Mouse (Mus musculus): ENCODE measurements around the gene Pet100. TPM values are rescaled to one million over a fixed set of nuclear protein-coding genes. Genes with fewer than 3 reads are reported as not detected.

Pet100 gene
- polyA plus RNA-seq, 1 experiment from 2014 or later: 97.1 TPM

DNA sequence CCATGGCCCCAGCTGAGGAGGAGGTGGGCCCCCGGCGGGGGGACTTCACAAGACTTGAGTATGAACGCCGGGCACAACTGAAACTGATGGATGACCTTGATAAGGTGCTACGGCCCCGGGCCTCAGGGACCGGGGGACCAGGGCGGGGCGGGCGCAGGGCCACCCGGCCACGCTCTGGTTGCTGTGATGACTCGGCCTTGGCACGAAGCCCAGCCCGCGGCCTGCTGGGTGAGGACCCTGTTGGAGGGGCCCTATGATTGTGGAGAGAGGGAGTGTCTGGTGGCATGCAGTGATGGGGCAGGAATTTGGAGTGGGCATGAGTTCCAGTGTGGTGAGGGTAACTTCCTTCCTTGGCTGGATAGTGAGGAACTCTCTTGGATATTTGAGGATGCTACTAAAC lies 14.8 kb upstream of the Pet100 start:
- ATAC-seq (ENCODE audit: low read depth): no peak
- no peak overlapping the region for H3K4me3 ChIP-seq (ENCODE audit: low read depth, low read length)
- no peak overlapping the region for H3K27ac ChIP-seq (replicated peaks; ENCODE audit: low read depth, low read length)
- no peak overlapping the region for H3K9ac ChIP-seq (ENCODE audit: low read depth, low read length)
- no peaks in the 10 kb centered on the region for H3K4me1 ChIP-seq (ENCODE audit: control insufficient read depth, insufficient read depth, low read length)
- H3K9me3 ChIP-seq (ENCODE audit: control insufficient read depth, low read length): no peaks in the 10 kb centered on the region
- 88% methylated on average over 14 of the region's 16 CpGs for whole genome bisulfite sequencing
- H3K27me3 ChIP-seq (replicated peaks; ENCODE audit: control insufficient read depth, insufficient read depth, low read length): no peaks in the 10 kb centered on the region
- DNase-seq (ENCODE audit: low spot score): no peak
- peaks cover 38% of the 10 kb centered on the region for H3K36me3 ChIP-seq (ENCODE audit: control insufficient read depth, insufficient read depth, low read length)
- H3K4me2 ChIP-seq (ENCODE audit: low read depth, low read length): no peak overlapping the region

DNA sequence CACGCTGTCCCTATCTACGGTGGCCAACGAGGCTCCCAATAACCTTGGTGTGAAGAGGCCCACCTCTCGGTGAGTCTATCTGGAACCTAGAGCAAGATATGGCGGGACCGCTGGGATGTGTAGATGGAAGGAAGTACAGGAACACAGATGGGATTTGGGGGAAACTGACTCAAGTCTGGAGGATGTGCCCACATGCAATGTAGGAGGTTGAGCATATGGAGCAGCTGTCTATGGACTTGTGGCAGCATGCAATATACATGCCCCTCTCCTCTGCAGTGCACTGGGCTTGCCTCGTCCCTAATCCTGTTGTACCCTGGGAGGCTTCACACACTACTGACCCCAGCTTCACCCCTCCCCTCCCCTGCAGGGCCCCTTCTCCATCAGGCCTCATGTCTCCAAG lies 13.5 kb upstream of the Pet100 start:
- Histone ChIP-seq H3K9me3 (ENCODE audit: control insufficient read depth, low read length) (no peaks in the 10 kb centered on the region), H3K27ac (replicated peaks; ENCODE audit: low read depth, low read length) (no peak overlapping the region), H3K4me1 (ENCODE audit: control insufficient read depth, insufficient read depth, low read length) (no peaks in the 10 kb centered on the region), H3K9ac (ENCODE audit: low read depth, low read length) (no peak overlapping the region), H3K4me3 (ENCODE audit: low read depth, low read length) (no peak overlapping the region), H3K27me3 (replicated peaks; ENCODE audit: control insufficient read depth, insufficient read depth, low read length) (no peaks in the 10 kb centered on the region), H3K36me3 (ENCODE audit: control insufficient read depth, insufficient read depth, low read length) (peaks cover 51% of the 10 kb centered on the region), H3K4me2 (ENCODE audit: low read depth, low read length) (no peak overlapping the region)
- DNase-seq (ENCODE audit: low spot score) (no peak), ATAC-seq (ENCODE audit: low read depth) (no peak)
- WGBS: 87% methylated on average over 7 of the region's 7 CpGs

DNA sequence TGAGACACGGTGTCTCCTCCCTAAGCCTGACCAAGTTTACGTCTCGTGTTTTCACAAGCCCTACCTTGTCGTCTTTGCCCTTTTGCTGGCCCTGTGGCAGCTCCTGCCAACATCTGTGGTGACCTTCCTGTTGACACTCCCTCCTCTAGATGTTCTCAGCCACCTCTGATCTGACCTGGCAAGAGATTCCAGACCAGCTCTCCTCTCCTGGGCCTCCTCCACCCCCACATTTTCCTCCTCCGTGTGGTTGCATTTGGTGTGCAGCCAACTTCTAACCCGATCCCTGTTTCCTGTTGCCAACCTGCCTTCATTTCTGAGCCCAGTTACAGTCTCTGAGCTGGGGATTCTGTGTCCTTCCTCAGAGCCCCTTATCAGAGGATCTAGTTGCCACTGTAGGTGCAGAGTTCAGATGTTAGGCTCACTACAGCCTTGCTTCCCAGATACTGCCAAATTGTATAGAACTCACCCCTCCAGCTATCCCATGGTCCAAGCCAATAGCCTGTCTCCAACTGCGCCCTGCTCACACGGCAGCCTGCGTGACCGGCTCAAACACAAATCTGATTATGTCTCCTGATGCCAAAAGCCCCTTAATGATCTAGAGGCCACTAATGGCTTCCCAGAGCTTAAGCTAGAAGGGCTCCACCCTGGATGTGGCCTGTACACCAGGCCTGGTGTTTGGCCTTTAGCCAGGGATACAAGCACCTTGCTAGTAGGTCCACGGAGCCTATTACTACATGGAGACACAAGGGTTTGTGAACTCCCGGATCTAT lies 12.1 kb upstream of the Pet100 start:
- Histone ChIP-seq H3K36me3 (ENCODE audit: control insufficient read depth, insufficient read depth, low read length) (peaks cover 65% of the 10 kb centered on the region), H3K9ac (ENCODE audit: low read depth, low read length) (no peak overlapping the region)
- ATAC-seq (ENCODE audit: low read depth): peak; percentile 15; the same call in 1 of the 2 replicates

DNA sequence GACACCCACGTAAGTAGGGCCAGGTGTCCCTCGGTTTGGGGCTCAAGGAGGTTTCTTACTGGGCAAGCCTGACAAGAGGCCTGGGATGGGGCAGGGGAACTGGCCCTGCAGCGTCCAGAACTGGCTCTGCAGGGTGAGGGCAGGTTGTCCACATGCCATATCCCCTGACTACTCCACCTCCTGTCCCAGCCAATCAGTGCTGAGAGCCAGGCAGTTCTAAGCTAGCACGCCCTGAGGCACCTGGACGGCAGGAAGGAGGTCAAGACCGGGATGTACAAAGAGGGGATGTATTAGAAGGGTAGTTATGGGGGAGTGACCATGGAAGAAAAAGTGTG lies 11.6 kb upstream of the Pet100 start:
- 69% methylated on average over 6 of the region's 6 CpGs for WGBS
- ATAC-seq (ENCODE audit: low read depth) (peak; percentile 16; the same call in 1 of the 2 replicates), DNase-seq (ENCODE audit: low spot score) (no peak)
- Histone ChIP-seq H3K27ac (replicated peaks; ENCODE audit: low read depth, low read length) (no peak overlapping the region), H3K27me3 (replicated peaks; ENCODE audit: control insufficient read depth, insufficient read depth, low read length) (no peaks in the 10 kb centered on the region), H3K4me1 (ENCODE audit: control insufficient read depth, insufficient read depth, low read length) (no peaks in the 10 kb centered on the region), H3K9ac (ENCODE audit: low read depth, low read length) (no peak overlapping the region), H3K36me3 (ENCODE audit: control insufficient read depth, insufficient read depth, low read length) (peaks cover 70% of the 10 kb centered on the region), H3K4me3 (ENCODE audit: low read depth, low read length) (no peak overlapping the region), H3K4me2 (ENCODE audit: low read depth, low read length) (no peak overlapping the region), H3K9me3 (ENCODE audit: control insufficient read depth, low read length) (no peaks in the 10 kb centered on the region)

More for the DNA sequence above, 12.1 kb upstream of the Pet100 start:
- peak; percentile 39 for DNase-seq (ENCODE audit: low spot score)
- H3K27me3 ChIP-seq (replicated peaks; ENCODE audit: control insufficient read depth, insufficient read depth, low read length): no peaks in the 10 kb centered on the region
- H3K4me3 ChIP-seq (ENCODE audit: low read depth, low read length): no peak overlapping the region
- H3K4me1 ChIP-seq (ENCODE audit: control insufficient read depth, insufficient read depth, low read length): no peaks in the 10 kb centered on the region
- WGBS: 67% methylated on average over 12 of the region's 12 CpGs
- H3K4me2 ChIP-seq (ENCODE audit: low read depth, low read length): no peak overlapping the region
- no peaks in the 10 kb centered on the region for H3K9me3 ChIP-seq (ENCODE audit: control insufficient read depth, low read length)
- H3K27ac ChIP-seq (replicated peaks; ENCODE audit: low read depth, low read length): peak overlapping the region; percentile 3; the same call in 1 of the 2 replicates

DNA sequence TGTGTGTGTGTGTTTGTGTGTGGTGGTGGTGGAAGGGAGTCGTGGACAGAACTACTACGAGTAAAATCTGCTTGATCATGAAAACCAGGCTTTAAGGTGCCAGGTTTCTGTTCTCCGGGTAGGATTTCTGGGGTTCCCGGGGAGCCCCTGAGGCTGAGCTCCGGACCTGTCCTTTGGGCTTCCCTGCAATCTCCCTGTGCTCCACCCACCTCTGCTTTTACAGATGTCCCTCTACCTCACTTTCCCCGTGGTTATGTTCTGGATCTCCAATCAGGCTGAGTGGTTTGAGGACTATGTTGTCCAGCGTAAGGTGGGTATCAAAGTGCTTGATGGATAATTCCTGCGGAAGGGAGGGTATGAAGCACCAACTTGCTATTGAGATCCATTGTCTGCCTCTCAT lies 771 bp downstream of the Pet100 start:
- no peak overlapping the region for H3K27ac ChIP-seq (replicated peaks; ENCODE audit: low read depth, low read length)
- peaks cover 6% of the 10 kb centered on the region for H3K4me1 ChIP-seq (ENCODE audit: control insufficient read depth, insufficient read depth, low read length)
- peaks cover 13% of the 10 kb centered on the region for H3K36me3 ChIP-seq (ENCODE audit: control insufficient read depth, insufficient read depth, low read length)
- peak overlapping the region; percentile 75 for H3K9ac ChIP-seq (ENCODE audit: low read depth, low read length)
- no peaks in the 10 kb centered on the region for H3K9me3 ChIP-seq (ENCODE audit: control insufficient read depth, low read length)
- H3K4me3 ChIP-seq (ENCODE audit: low read depth, low read length): peak overlapping the region; percentile 85
- no peaks in the 10 kb centered on the region for H3K27me3 ChIP-seq (replicated peaks; ENCODE audit: control insufficient read depth, insufficient read depth, low read length)
- DNase-seq (ENCODE audit: low spot score): no peak
- H3K4me2 ChIP-seq (ENCODE audit: low read depth, low read length): peak overlapping the region; percentile 78
- WGBS: 70% methylated on average over 8 of the region's 8 CpGs
- ATAC-seq (ENCODE audit: low read depth): no peak

DNA sequence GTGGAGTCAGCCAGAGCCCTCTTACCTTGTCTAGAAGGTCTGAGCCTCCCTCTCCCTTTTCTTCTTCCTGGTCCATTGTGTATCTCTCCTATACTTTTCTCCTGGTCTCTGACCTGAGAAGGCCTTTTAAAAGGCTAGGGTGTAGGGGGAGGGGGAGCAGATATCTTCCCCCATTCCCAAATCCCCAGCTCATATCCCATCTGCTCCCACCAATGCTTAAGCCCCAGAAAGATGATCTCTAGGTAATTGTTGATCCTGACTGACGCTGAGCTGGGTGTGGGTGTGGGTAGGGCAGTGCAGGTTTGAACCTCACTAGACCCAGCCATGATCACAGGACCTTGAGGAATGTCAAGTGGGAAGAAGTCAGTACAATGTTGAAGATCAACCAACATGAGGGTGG lies 4.1 kb downstream of the Pet100 start, which contains the start of gene Pcp2:
Gene Pcp2 (minus strand): TSS at position 101 of the 400 bp plus-strand sequence.
- no peak within 1 kb of the TSS for H3K27ac ChIP-seq (replicated peaks; ENCODE audit: low read depth, low read length)
- no peak for ATAC-seq (ENCODE audit: low read depth)
- H3K9ac ChIP-seq (ENCODE audit: low read depth, low read length): no peak within 1 kb of the TSS; the same call in 1 of the 2 replicates
- H3K4me1 ChIP-seq (ENCODE audit: control insufficient read depth, insufficient read depth, low read length): peaks cover 6% of the 10 kb centered on the region
- 48% methylated on average over 1 of the region's 1 CpGs for WGBS
- H3K4me3 ChIP-seq (ENCODE audit: low read depth, low read length): no peak within 1 kb of the TSS
- no peaks in the 10 kb centered on the region; the same call in 1 of the 2 replicates for H3K27me3 ChIP-seq (replicated peaks; ENCODE audit: control insufficient read depth, insufficient read depth, low read length)
- no peaks in the 10 kb centered on the region for H3K36me3 ChIP-seq (ENCODE audit: control insufficient read depth, insufficient read depth, low read length)
- DNase-seq (ENCODE audit: low spot score): no peak
- H3K9me3 ChIP-seq (ENCODE audit: control insufficient read depth, low read length): no peaks in the 10 kb centered on the region
- no peak within 1 kb of the TSS for H3K4me2 ChIP-seq (ENCODE audit: low read depth, low read length)

DNA sequence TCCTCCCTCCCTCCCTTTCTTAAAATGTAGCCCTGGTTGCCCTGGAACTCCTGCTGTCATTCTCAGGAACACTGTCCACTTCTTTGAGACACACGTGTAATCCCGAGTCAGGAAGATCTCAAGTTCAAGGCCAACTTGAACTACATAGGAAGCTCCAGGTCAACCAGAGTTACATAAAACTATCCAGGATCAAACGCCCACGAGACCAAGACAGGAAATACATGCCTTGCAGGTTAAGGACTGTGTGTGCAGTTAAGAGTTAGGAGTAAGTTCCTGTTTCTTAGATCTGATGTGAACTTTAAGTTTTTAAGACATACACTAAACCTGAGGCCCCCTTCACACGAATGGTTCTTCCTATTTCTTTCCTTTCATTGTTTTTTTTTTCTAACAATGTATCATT lies 5.6 kb downstream of the Pet100 start:
- Histone ChIP-seq H3K9me3 (ENCODE audit: control insufficient read depth, low read length) (no peaks in the 10 kb centered on the region), H3K4me3 (ENCODE audit: low read depth, low read length) (no peak overlapping the region), H3K36me3 (ENCODE audit: control insufficient read depth, insufficient read depth, low read length) (no peaks in the 10 kb centered on the region), H3K4me2 (ENCODE audit: low read depth, low read length) (no peak overlapping the region), H3K27ac (replicated peaks; ENCODE audit: low read depth, low read length) (no peak overlapping the region), H3K4me1 (ENCODE audit: control insufficient read depth, insufficient read depth, low read length) (peaks cover 12% of the 10 kb centered on the region), H3K9ac (ENCODE audit: low read depth, low read length) (no peak overlapping the region), H3K27me3 (replicated peaks; ENCODE audit: control insufficient read depth, insufficient read depth, low read length) (no peaks in the 10 kb centered on the region; the same call in 1 of the 2 replicates)
- 58% methylated on average over 5 of the region's 5 CpGs for WGBS
- no peak for DNase-seq (ENCODE audit: low spot score)
- ATAC-seq (ENCODE audit: low read depth): no peak

DNA sequence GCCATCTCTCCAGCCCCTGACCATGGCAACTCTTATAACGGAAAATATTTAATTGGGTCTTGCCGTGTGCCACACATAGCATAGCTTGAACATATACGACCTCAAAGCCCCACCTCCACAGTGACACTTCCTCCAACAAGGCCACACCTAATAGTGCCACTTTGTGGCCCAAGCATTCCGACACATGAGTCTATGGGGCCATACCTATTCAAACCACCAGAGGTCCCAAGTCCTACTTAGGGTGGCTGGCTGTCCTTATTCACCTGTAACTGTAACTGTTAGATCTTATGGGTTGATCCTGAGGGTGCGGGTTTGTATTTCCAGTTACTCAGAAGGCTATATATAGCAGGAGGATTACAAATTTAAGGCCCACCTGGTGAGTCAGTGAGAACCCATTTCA lies 6.7 kb downstream of the Pet100 start:
- Histone ChIP-seq H3K27me3 (replicated peaks; ENCODE audit: control insufficient read depth, insufficient read depth, low read length) (no peaks in the 10 kb centered on the region; the same call in 1 of the 2 replicates), H3K9ac (ENCODE audit: low read depth, low read length) (no peak overlapping the region), H3K4me1 (ENCODE audit: control insufficient read depth, insufficient read depth, low read length) (peaks cover 8% of the 10 kb centered on the region; the same call in 1 of the 2 replicates), H3K36me3 (ENCODE audit: control insufficient read depth, insufficient read depth, low read length) (no peaks in the 10 kb centered on the region), H3K9me3 (ENCODE audit: control insufficient read depth, low read length) (no peaks in the 10 kb centered on the region), H3K27ac (replicated peaks; ENCODE audit: low read depth, low read length) (no peak overlapping the region), H3K4me3 (ENCODE audit: low read depth, low read length) (no peak overlapping the region), H3K4me2 (ENCODE audit: low read depth, low read length) (no peak overlapping the region)
- peak; percentile 22 for DNase-seq (ENCODE audit: low spot score)
- WGBS: 30% methylated on average over 5 of the region's 5 CpGs
- no peak for ATAC-seq (ENCODE audit: low read depth)
